Mouse (Mus musculus) right cerebral cortex, adult 2 months (tissue): ENCODE data around the gene Gemin2.
"Not testable (repeated sequence)": the region's sequence is repeated elsewhere in the genome, so short reads cannot be mapped to it uniquely, and the experiment has no call there.

Source experiments
- DNase-seq, 2 experiments: peaks; one replicate each; pipeline ENCODE4 v3.0.0; 2021 to 2022; ENCODE audit warnings: low spot score in 2 of 2

Gemin2 gene

GRCm38 (mm10) chr12:59013234-59013633 lies at the start of gene Gemin2:
Gene Gemin2 (plus strand): TSS chr12:59013393.
- peak; percentile 90 to 91 for DNase-seq

GRCm38 (mm10) chr12:58964583-58964982 lies 48.6 kb upstream of the Gemin2 start:
- peak; percentile 54 to 58 for DNase-seq

GRCm38 (mm10) chr12:58976966-58977365 lies 36.2 kb upstream of the Gemin2 start:
- DNase-seq = no peak

GRCm38 (mm10) chr12:58981178-58981661 lies 32.0 kb upstream of the Gemin2 start:
- DNase-seq = not testable (repeated sequence)

GRCm38 (mm10) chr12:58985766-58986165 lies 27.4 kb upstream of the Gemin2 start:
- no peak for DNase-seq

- DNase-seq = no peak
Measured at GRCm38 (mm10) chr12:59010482-59010881, 2.7 kb upstream of the Gemin2 start.

GRCm38 (mm10) chr12:59011275-59011843 lies 1.8 kb upstream of the Gemin2 start:
- no peak for DNase-seq

GRCm38 (mm10) chr12:59011844-59012709 lies 1.1 kb upstream of the Gemin2 start, which contains the start of gene Sec23a:
Gene Sec23a (minus strand): TSS chr12:59012017.
- peak; percentile 96 for DNase-seq

GRCm38 (mm10) chr12:59012710-59013091 lies 492 bp upstream of the Gemin2 start:
- peak in 1 of 2 experiments; percentile 6 for DNase-seq

GRCm38 (mm10) chr12:59017970-59018369 lies 4.8 kb downstream of the Gemin2 start:
- no peak for DNase-seq

- no peak for DNase-seq
Measured at GRCm38 (mm10) chr12:59019891-59020290, 6.7 kb downstream of the Gemin2 start.

- DNase-seq = no peak
Measured at GRCm38 (mm10) chr12:59021306-59021705, 8.1 kb downstream of the Gemin2 start.

GRCm38 (mm10) chr12:59032101-59032500 lies 18.9 kb downstream of the Gemin2 start:
- no peak for DNase-seq

- no peak for DNase-seq
Measured at GRCm38 (mm10) chr12:59039162-59039970, 26.2 kb downstream of the Gemin2 start.

GRCm38 (mm10) chr12:59039971-59040844 lies 27.0 kb downstream of the Gemin2 start:
- DNase-seq = no peak

GRCm38 (mm10) chr12:59040851-59041250 lies 27.7 kb downstream of the Gemin2 start:
- DNase-seq = no peak

- no peak for DNase-seq
Measured at GRCm38 (mm10) chr12:59052470-59052869, 39.3 kb downstream of the Gemin2 start.

GRCm38 (mm10) chr12:59053166-59053565 lies 40.0 kb downstream of the Gemin2 start:
- no peak for DNase-seq

GRCm38 (mm10) chr12:59053976-59054375 lies 40.8 kb downstream of the Gemin2 start:
- DNase-seq = no peak

- no peak for DNase-seq
Measured at GRCm38 (mm10) chr12:59055196-59055850, 42.1 kb downstream of the Gemin2 start.

- no peak for DNase-seq
Measured at GRCm38 (mm10) chr12:59056222-59056621, 43.0 kb downstream of the Gemin2 start.
